Mouse (Mus musculus) forebrain, embryonic 14.5 days (tissue): ENCODE measurements around the gene Robo3. TPM values are rescaled to one million over a fixed set of nuclear protein-coding genes. Genes with fewer than 3 reads are reported as not detected.

Source experiments
- ATAC-seq: fragments of 200-750 bp; cut with Nextera tagmentation; 2 replicates; pipeline ENCODE4 v1.8.0; 2017; ENCODE audit warnings: mild to moderate bottlenecking, moderate library complexity
- DNase-seq: peaks from one replicate; pipeline ENCODE4 v3.0.0-alpha.2; 2015; ENCODE audit warnings: low spot score
- H3K27ac ChIP-seq: fragments of 300-500 bp; sonication (generic); 2 replicates; pipeline ENCODE4 v1.5.1; 2014; ENCODE audit warnings: low read depth, mild to moderate bottlenecking, control low read depth, low read length, moderate library complexity
- H3K27me3 ChIP-seq: fragments of 300-500 bp; sonication (generic); replicated peaks from 2 replicates; pipeline ENCODE4 v1.6.1; 2014; ENCODE audit warnings: low read length, control low read depth, mixed read lengths; ENCODE audit not compliant: control insufficient read depth, insufficient read depth
- H3K36me3 ChIP-seq: fragments of 300-500 bp; sonication (generic); 2 replicates; pipeline ENCODE4 v1.6.1; 2014; ENCODE audit warnings: low read length, control low read depth; ENCODE audit not compliant: control insufficient read depth, insufficient read depth
- H3K4me1 ChIP-seq: fragments of 300-500 bp; sonication (generic); 2 replicates; pipeline ENCODE4 v1.6.1; 2014; ENCODE audit warnings: antibody characterized with exemption, low read length, control low read depth; ENCODE audit not compliant: control insufficient read depth, insufficient read depth
- H3K4me2 ChIP-seq: fragments of 300-500 bp; sonication (generic); 2 replicates; pipeline ENCODE4 v1.6.1; 2014; ENCODE audit warnings: mild to moderate bottlenecking, control low read depth, low read length
- H3K4me3 ChIP-seq: fragments of 300-500 bp; sonication (generic); 2 replicates; pipeline ENCODE4 v1.5.1; 2014; ENCODE audit warnings: low read depth, low read length, control low read depth
- H3K9ac ChIP-seq: fragments of 300-500 bp; sonication (generic); 2 replicates; pipeline ENCODE4 v1.6.1; 2014; ENCODE audit warnings: mild to moderate bottlenecking, low read length, control low read depth, moderate library complexity
- H3K9me3 ChIP-seq: fragments of 300-500 bp; sonication (generic); replicated peaks from 2 replicates; pipeline ENCODE4 v1.6.1; 2016; ENCODE audit warnings: low read length, control low read depth, mixed read lengths; ENCODE audit not compliant: control insufficient read depth
- WGBS: fragments of 180-500 bp; shearing (Covaris S2); extraction: QIAGEN DNeasy Blood & Tissue Kit; methylation state at CpG from one replicate; pipeline ENCODE4 v1.1.7; 2014; 5-methylcytosine and 5-hydroxymethylcytosine counted together
- polyA plus RNA-seq: library from polyadenylated mRNA; unstranded; fragments of >200 nt; fragmentation: Nextera tagmentation; extraction: Ambion mirVana; gene quantifications from 2 replicates; pipeline ENCODE4 v1.2.1, GENCODE M21; 2014

Gene Robo3
- polyA plus RNA-seq, 1 experiment from 2014 or later: 2.5 TPM

- 88% methylated on average over 11 of the region's 11 CpGs for WGBS
- no peak overlapping the region for H3K4me3 ChIP-seq
- no peaks in the 10 kb centered on the region for H3K4me1 ChIP-seq
- no peak overlapping the region for H3K27ac ChIP-seq
- DNase-seq (no peak), ATAC-seq (no peak)
- H3K4me2 ChIP-seq: no peak overlapping the region
- no peaks in the 10 kb centered on the region for H3K36me3 ChIP-seq
- H3K27me3 ChIP-seq: no peaks in the 10 kb centered on the region
- no peak overlapping the region for H3K9ac ChIP-seq
- H3K9me3 ChIP-seq: no peaks in the 10 kb centered on the region
Measured at GRCm38 (mm10) chr9:37368081-37368830, 64.8 kb downstream of the Robo3 start.

GRCm38 (mm10) chr9:37367301-37368080 lies 65.6 kb downstream of the Robo3 start, which contains the start of gene Hepacam:
Hepacam (plus strand) TSS chr9:37367351.
- WGBS: 81% methylated on average over 17 of the region's 17 CpGs
- Histone ChIP-seq H3K36me3 (no peaks in the 10 kb centered on the region), H3K4me2 (no peak within 1 kb of the TSS), H3K27me3 (no peaks in the 10 kb centered on the region), H3K9me3 (no peaks in the 10 kb centered on the region), H3K9ac (no peak within 1 kb of the TSS), H3K4me3 (no peak within 1 kb of the TSS), H3K27ac (no peak within 1 kb of the TSS), H3K4me1 (no peaks in the 10 kb centered on the region)
- ATAC-seq: no peak
- peak; percentile 31 for DNase-seq

- Histone ChIP-seq H3K36me3 (no peaks in the 10 kb centered on the region), H3K9me3 (no peaks in the 10 kb centered on the region), H3K9ac (no peak overlapping the region), H3K27me3 (no peaks in the 10 kb centered on the region), H3K4me2 (no peak overlapping the region), H3K4me1 (no peaks in the 10 kb centered on the region), H3K27ac (no peak overlapping the region), H3K4me3 (no peak overlapping the region)
- ATAC-seq (no peak), DNase-seq (no peak)
- WGBS: 76% methylated on average over 5 of the region's 5 CpGs
Measured at GRCm38 (mm10) chr9:37365706-37366105, 67.3 kb downstream of the Robo3 start.

Other genes starting within 250 kb of the Robo3 start
- 11.0 and 13.9 TPM in 2 replicates for gene Tmem218, start 225.0 kb downstream of the Robo3 start, polyA plus RNA-seq
- 0.88 and 1.1 TPM in 2 replicates for gene Slc37a2, start 177.5 kb downstream of the Robo3 start, polyA plus RNA-seq
- gene Ccdc15, start 84.8 kb downstream of the Robo3 start, polyA plus RNA-seq: 5.3 and 7.1 TPM in 2 replicates
- gene Hepacam, start 65.9 kb downstream of the Robo3 start, polyA plus RNA-seq: 1.9 and 4.5 TPM in 2 replicates
- gene Robo4, start 31.3 kb downstream of the Robo3 start, polyA plus RNA-seq: 3.3 and 3.7 TPM in 2 replicates
- 29.2 and 33.6 TPM in 2 replicates for gene Msantd2, start 56.1 kb upstream of the Robo3 start, polyA plus RNA-seq
- 32.9 and 44.0 TPM in 2 replicates for gene Esam, start 94.8 kb upstream of the Robo3 start, polyA plus RNA-seq
- 0.82 TPM in 1 of 2 replicates, not detected in the other for gene Vsig2, start 106.0 kb upstream of the Robo3 start, polyA plus RNA-seq
- 7.4 and 14.8 TPM in 2 replicates for gene Nrgn, start 119.7 kb upstream of the Robo3 start, polyA plus RNA-seq
- gene Siae, start 122.5 kb upstream of the Robo3 start, polyA plus RNA-seq: 8.5 and 10.5 TPM in 2 replicates
- 11.0 and 12.6 TPM in 2 replicates for gene Spa17, start 180.5 kb upstream of the Robo3 start, polyA plus RNA-seq
- gene Tbrg1, start 224.1 kb upstream of the Robo3 start, polyA plus RNA-seq: 97.4 and 98.2 TPM in 2 replicates
- not detected in 2 replicates for gene Panx3, start 236.0 kb upstream of the Robo3 start, polyA plus RNA-seq